Mouse (Mus musculus): ENCODE results near the gene Nup160.

DNA sequence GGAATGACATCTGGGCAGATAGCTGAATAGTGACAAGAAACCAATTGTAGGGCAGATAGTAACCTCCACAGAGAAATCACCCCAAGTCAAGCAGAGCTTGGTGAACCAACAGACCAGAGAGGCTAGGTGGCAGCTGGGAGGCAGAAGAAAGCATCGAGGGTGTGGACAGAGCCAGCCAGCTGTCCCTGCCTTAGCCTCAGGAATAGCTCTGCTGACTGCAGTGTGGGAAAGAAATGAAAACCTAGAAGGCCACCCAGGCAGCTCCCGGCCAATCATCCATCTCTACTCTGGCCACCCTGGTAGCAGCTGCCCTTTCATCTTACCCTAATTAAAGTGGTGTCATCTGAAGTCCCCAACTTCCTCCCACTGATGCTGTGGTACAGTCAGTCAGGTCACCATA is 47.5 kb upstream of the Nup160 start:
- TF ChIP-seq CTCF (IDR thresholded peaks at IDR 0.05; ENCODE audit: low read depth) = no peak
- TF ChIP-seq EP300 (IDR thresholded peaks at IDR 0.05; ENCODE audit: low read depth) = no peak
